Mouse (Mus musculus) embryo, embryonic 10 days (tissue): ENCODE results near the gene Bcl7b.
"Not testable (repeated sequence)": the region's sequence is repeated elsewhere in the genome, so short reads cannot be mapped to it uniquely, and the experiment has no call there.

Source experiments
- DNase-seq: peaks from one replicate; pipeline ENCODE4 v3.0.0-alpha.2; 2015; ENCODE audit warnings: low spot score

The Bcl7b gene

GRCm38 (mm10) chr5:135220941-135221340 is 52.9 kb downstream of the Bcl7b start:
- no peak for DNase-seq

- DNase-seq = no peak
Measured at GRCm38 (mm10) chr5:135222066-135222465, 54.0 kb downstream of the Bcl7b start.

GRCm38 (mm10) chr5:135224169-135224568 is 56.1 kb downstream of the Bcl7b start:
- no peak for DNase-seq

GRCm38 (mm10) chr5:135225879-135226278 is 57.8 kb downstream of the Bcl7b start:
- not testable (repeated sequence) for DNase-seq

GRCm38 (mm10) chr5:135230186-135230585 is 62.1 kb downstream of the Bcl7b start:
- no peak for DNase-seq
